Mouse (Mus musculus) hindbrain, embryonic 13.5 days (tissue): ENCODE measurements around the gene Abca7. TPM values are rescaled to one million over a fixed set of nuclear protein-coding genes. Genes with fewer than 3 reads are reported as not detected.
"Not testable (repeated sequence)": the region's sequence is repeated elsewhere in the genome, so short reads cannot be mapped to it uniquely, and the experiment has no call there.

Experiments
- ATAC-seq: fragments of 200-750 bp; cut with Nextera tagmentation; 2 replicates; pipeline ENCODE4 v1.8.0; 2017; ENCODE audit warnings: moderate TSS enrichment; ENCODE audit not compliant: low FRiP score
- H3K27ac ChIP-seq: fragments of 300-500 bp; sonication (generic); 2 replicates; pipeline ENCODE4 v1.5.1; 2015; ENCODE audit warnings: inconsistent platforms, mild to moderate bottlenecking, moderate library complexity
- H3K27me3 ChIP-seq: fragments of 300-500 bp; sonication (generic); 2 replicates; pipeline ENCODE4 v1.6.1; 2015; ENCODE audit warnings: mild to moderate bottlenecking, inconsistent platforms
- H3K36me3 ChIP-seq: fragments of 300-500 bp; sonication (generic); 2 replicates; pipeline ENCODE4 v1.6.1; 2015; ENCODE audit warnings: mild to moderate bottlenecking, inconsistent platforms
- H3K4me1 ChIP-seq: fragments of 300-500 bp; sonication (generic); replicated peaks from 2 replicates; pipeline ENCODE4 v1.6.1; 2015; ENCODE audit warnings: inconsistent platforms
- H3K4me2 ChIP-seq: fragments of 300-500 bp; sonication (generic); 2 replicates; pipeline ENCODE4 v1.6.1; 2015; ENCODE audit warnings: inconsistent platforms, mild to moderate bottlenecking, moderate library complexity
- H3K4me3 ChIP-seq: fragments of 300-500 bp; sonication (generic); 2 replicates; pipeline ENCODE4 v1.5.1; 2015; ENCODE audit warnings: mild to moderate bottlenecking, inconsistent platforms
- H3K9ac ChIP-seq: fragments of 300-500 bp; sonication (generic); 2 replicates; pipeline ENCODE4 v1.6.1; 2015; ENCODE audit warnings: mild to moderate bottlenecking, inconsistent platforms
- H3K9me3 ChIP-seq: fragments of 300-500 bp; sonication (generic); 2 replicates; pipeline ENCODE4 v1.6.1; 2016; ENCODE audit warnings: inconsistent platforms
- WGBS: fragments of 180-500 bp; shearing (Covaris S2); methylation state at CpG from one replicate; pipeline ENCODE4 v1.1.7; 2015; 5-methylcytosine and 5-hydroxymethylcytosine counted together
- polyA plus RNA-seq: library from polyadenylated mRNA; unstranded; fragments of >200 nt; fragmentation: Nextera tagmentation; extraction: Ambion mirVana; gene quantifications from 2 replicates; pipeline ENCODE4 v1.2.1, GENCODE M21; 2015

Gene Abca7
- polyA plus RNA-seq, 1 experiment from 2014 or later, result 6.1 TPM

GRCm38 (mm10) chr10:80027681-80028520, 31.6 kb downstream of the Abca7 start:
- 76% methylated on average over 20 of the region's 20 CpGs for WGBS
- no peak for ATAC-seq
- H3K27ac ChIP-seq, result no peak overlapping the region

GRCm38 (mm10) chr10:80028521-80028846, 32.2 kb downstream of the Abca7 start:
- Histone ChIP-seq H3K4me3 (no peak overlapping the region), H3K27ac (no peak overlapping the region), H3K27me3 (no peaks in the 10 kb centered on the region), H3K9me3 (no peaks in the 10 kb centered on the region), H3K4me2 (no peak overlapping the region), H3K9ac (no peak overlapping the region), H3K36me3 (no peaks in the 10 kb centered on the region), H3K4me1 (0 out of 2 replicates have a peak, but pooled peaks cover 3% of the 10 kb centered on the region)
- no peak for ATAC-seq
- WGBS, result 95% methylated on average over 13 of the region's 13 CpGs

More at GRCm38 (mm10) chr10:80027681-80028520, 31.6 kb downstream of the Abca7 start:
- Histone ChIP-seq H3K4me3 (no peak overlapping the region), H3K4me2 (no peak overlapping the region), H3K27me3 (no peaks in the 10 kb centered on the region), H3K36me3 (no peaks in the 10 kb centered on the region), H3K4me1 (0 out of 2 replicates have a peak, but pooled peaks cover under 1% of the 10 kb centered on the region), H3K9me3 (no peaks in the 10 kb centered on the region), H3K9ac (no peak overlapping the region)

GRCm38 (mm10) chr10:80030191-80030590, 33.9 kb downstream of the Abca7 start:
- Histone ChIP-seq H3K9me3 (no peaks in the 10 kb centered on the region), H3K9ac (no peak overlapping the region), H3K36me3 (peaks cover 8% of the 10 kb centered on the region), H3K27ac (no peak overlapping the region), H3K27me3 (no peaks in the 10 kb centered on the region), H3K4me3 (no peak overlapping the region), H3K4me2 (no peak overlapping the region), H3K4me1 (0 out of 2 replicates have a peak, but pooled peaks cover 7% of the 10 kb centered on the region)
- WGBS, result 75% methylated on average over 9 of the region's 9 CpGs
- ATAC-seq, result no peak

- ATAC-seq, result no peak
- no peak overlapping the region for H3K4me3 ChIP-seq
Observed at GRCm38 (mm10) chr10:80030736-80031135, 34.4 kb downstream of the Abca7 start.

GRCm38 (mm10) chr10:80032799-80033480, 36.6 kb downstream of the Abca7 start:
- H3K4me1 ChIP-seq, result peaks cover 18% of the 10 kb centered on the region
- no peaks in the 10 kb centered on the region for H3K27me3 ChIP-seq
- no peak overlapping the region; the same call in 1 of the 2 replicates for H3K9ac ChIP-seq
- ATAC-seq, result no peak
- H3K27ac ChIP-seq, result no peak overlapping the region
- 62% methylated on average over 5 of the region's 5 CpGs for WGBS
- no peaks in the 10 kb centered on the region for H3K9me3 ChIP-seq
- H3K36me3 ChIP-seq, result peaks cover 36% of the 10 kb centered on the region
- H3K4me3 ChIP-seq, result no peak overlapping the region
- H3K4me2 ChIP-seq, result no peak overlapping the region

More at GRCm38 (mm10) chr10:80030736-80031135, 34.4 kb downstream of the Abca7 start:
- H3K9me3 ChIP-seq, result no peaks in the 10 kb centered on the region
- peaks cover 14% of the 10 kb centered on the region for H3K36me3 ChIP-seq
- WGBS, result 81% methylated on average over 17 of the region's 17 CpGs
- H3K9ac ChIP-seq, result peak overlapping the region; percentile 0; the same call in 1 of the 2 replicates
- H3K4me2 ChIP-seq, result no peak overlapping the region
- no peaks in the 10 kb centered on the region for H3K27me3 ChIP-seq
- no peak overlapping the region for H3K27ac ChIP-seq
- 0 out of 2 replicates have a peak, but pooled peaks cover 7% of the 10 kb centered on the region for H3K4me1 ChIP-seq

GRCm38 (mm10) chr10:80033511-80034391, 37.5 kb downstream of the Abca7 start:
- H3K9me3 ChIP-seq, result no peaks in the 10 kb centered on the region
- H3K36me3 ChIP-seq, result peaks cover 40% of the 10 kb centered on the region
- H3K27ac ChIP-seq, result peak overlapping the region; percentile 15
- H3K9ac ChIP-seq, result peak overlapping the region; percentile 35; the same call in 1 of the 2 replicates
- H3K4me3 ChIP-seq, result no peak overlapping the region
- peaks cover 26% of the 10 kb centered on the region for H3K4me1 ChIP-seq
- no peak for ATAC-seq
- no peaks in the 10 kb centered on the region for H3K27me3 ChIP-seq
- H3K4me2 ChIP-seq, result no peak overlapping the region
- 51% methylated on average over 9 of the region's 9 CpGs for WGBS

GRCm38 (mm10) chr10:80035148-80035547, 38.9 kb downstream of the Abca7 start:
- Histone ChIP-seq H3K4me1 (peaks cover 30% of the 10 kb centered on the region), H3K9me3 (no peaks in the 10 kb centered on the region), H3K4me3 (no peak overlapping the region), H3K27ac (peak overlapping the region; percentile 40; the same call in 1 of the 2 replicates), H3K27me3 (no peaks in the 10 kb centered on the region), H3K4me2 (no peak overlapping the region), H3K36me3 (peaks cover 40% of the 10 kb centered on the region), H3K9ac (no peak overlapping the region)
- no peak for ATAC-seq
- WGBS, result 72% methylated on average over 8 of the region's 8 CpGs

- 91% methylated on average over 5 of the region's 5 CpGs for WGBS
- Histone ChIP-seq H3K4me1 (peaks cover 30% of the 10 kb centered on the region), H3K36me3 (peaks cover 40% of the 10 kb centered on the region), H3K4me2 (no peak overlapping the region), H3K27ac (no peak overlapping the region), H3K9me3 (no peaks in the 10 kb centered on the region), H3K9ac (no peak overlapping the region), H3K4me3 (no peak overlapping the region), H3K27me3 (no peaks in the 10 kb centered on the region)
- no peak for ATAC-seq
Observed at GRCm38 (mm10) chr10:80035686-80036085, 39.4 kb downstream of the Abca7 start.

GRCm38 (mm10) chr10:80036832-80037231, 40.5 kb downstream of the Abca7 start:
- H3K4me2 ChIP-seq, result no peak overlapping the region
- no peak overlapping the region for H3K27ac ChIP-seq
- H3K4me3 ChIP-seq, result no peak overlapping the region
- no peaks in the 10 kb centered on the region for H3K27me3 ChIP-seq
- WGBS, result 92% methylated on average over 13 of the region's 13 CpGs
- H3K9me3 ChIP-seq, result no peaks in the 10 kb centered on the region
- ATAC-seq, result no peak
- peaks cover 30% of the 10 kb centered on the region for H3K4me1 ChIP-seq
- peak overlapping the region; percentile 24; the same call in 1 of the 2 replicates for H3K9ac ChIP-seq
- H3K36me3 ChIP-seq, result peaks cover 40% of the 10 kb centered on the region

- Histone ChIP-seq H3K27ac (peak within 1 kb of the TSS; percentile 72), H3K4me1 (peaks cover 23% of the 10 kb centered on the region), H3K4me2 (peak within 1 kb of the TSS; percentile 96), H3K36me3 (peaks cover 38% of the 10 kb centered on the region), H3K9me3 (no peaks in the 10 kb centered on the region), H3K27me3 (no peaks in the 10 kb centered on the region), H3K9ac (peak within 1 kb of the TSS; percentile 89), H3K4me3 (peak within 1 kb of the TSS; percentile 86)
- under 1% methylated on average over 40 of the region's 40 CpGs for WGBS
- peak; percentile 96 for ATAC-seq
Observed at GRCm38 (mm10) chr10:80039559-80039979, 43.3 kb downstream of the Abca7 start, which contains the start of gene Polr2e. Gene Polr2e (minus strand): TSS chr10:80039795.

GRCm38 (mm10) chr10:80041409-80042060, 45.2 kb downstream of the Abca7 start:
- not testable (repeated sequence) for H3K27ac ChIP-seq

More at GRCm38 (mm10) chr10:80041409-80042060, 45.2 kb downstream of the Abca7 start:
- not testable (repeated sequence) for ATAC-seq, H3K4me2 ChIP-seq, H3K9me3 ChIP-seq, H3K9ac ChIP-seq, H3K4me3 ChIP-seq, H3K27me3 ChIP-seq
- whole genome bisulfite sequencing, result 85% methylated on average over 8 of the region's 8 CpGs
- peaks cover 23% of the 10 kb centered on the region for H3K4me1 ChIP-seq
- H3K36me3 ChIP-seq, result peaks cover 18% of the 10 kb centered on the region
